Mouse (Mus musculus) limb, embryonic 11.5 days (tissue): Measurements from ENCODE around the gene Syt7. TPM values are rescaled to one million over a fixed set of nuclear protein-coding genes. Genes with fewer than 3 reads are reported as not detected.

ENCODE experiments used
- ATAC-seq: fragments of 200-750 bp; cut with Nextera tagmentation; 2 replicates; pipeline ENCODE4 v1.8.0; 2017; ENCODE audit warnings: low read depth; ENCODE audit not compliant: insufficient number of reproducible peaks, low FRiP score, low TSS enrichment
- DNase-seq: peaks from one replicate; pipeline ENCODE4 v3.0.0-alpha.2; 2015; ENCODE audit warnings: low spot score
- H3K27ac ChIP-seq: fragments of 300-500 bp; sonication (generic); replicated peaks from 2 replicates; pipeline ENCODE4 v1.5.1; 2014; ENCODE audit warnings: low read depth, mild to moderate bottlenecking, low read length
- H3K27me3 ChIP-seq: fragments of 300-500 bp; sonication (generic); 2 replicates; pipeline ENCODE4 v1.6.1; 2014; ENCODE audit warnings: mild to moderate bottlenecking, low read length, mixed read lengths; ENCODE audit not compliant: control insufficient read depth, insufficient read depth
- H3K36me3 ChIP-seq: fragments of 300-500 bp; sonication (generic); 2 replicates; pipeline ENCODE4 v1.6.1; 2014; ENCODE audit warnings: mild to moderate bottlenecking, low read length, moderate library complexity, mixed read lengths; ENCODE audit not compliant: control insufficient read depth, insufficient read depth
- H3K4me1 ChIP-seq: fragments of 300-500 bp; sonication (generic); 2 replicates; pipeline ENCODE4 v1.6.1; 2014; ENCODE audit warnings: low read length, mixed read lengths; ENCODE audit not compliant: control insufficient read depth, insufficient read depth
- H3K4me2 ChIP-seq: fragments of 300-500 bp; sonication (generic); 2 replicates; pipeline ENCODE4 v1.6.1; 2014; ENCODE audit warnings: low read depth, mild to moderate bottlenecking, moderate library complexity; ENCODE audit not compliant: severe bottlenecking
- H3K4me3 ChIP-seq: fragments of 300-500 bp; sonication (generic); 2 replicates; pipeline ENCODE4 v1.5.1; 2014; ENCODE audit warnings: low read depth, low read length
- H3K9ac ChIP-seq: fragments of 300-500 bp; sonication (generic); 2 replicates; pipeline ENCODE4 v1.6.1; 2014; ENCODE audit warnings: mild to moderate bottlenecking, low read length
- H3K9me3 ChIP-seq: fragments of 300-500 bp; sonication (generic); 2 replicates; pipeline ENCODE4 v1.6.1; 2016; ENCODE audit warnings: low read length; ENCODE audit not compliant: control insufficient read depth
- WGBS: fragments of 180-500 bp; shearing (Covaris S2); extraction: QIAGEN DNeasy Blood & Tissue Kit; methylation state at CpG from one replicate; pipeline ENCODE4 v1.1.7; 2014; 5-methylcytosine and 5-hydroxymethylcytosine counted together
- polyA plus RNA-seq: library from polyadenylated mRNA; unstranded; fragments of >200 nt; fragmentation: Nextera tagmentation; extraction: Ambion mirVana; gene quantifications from 2 replicates; pipeline ENCODE4 v1.2.1, GENCODE M21; 2014

Gene Syt7
- polyA plus RNA-seq, 1 experiment from 2014 or later: 0.45 TPM

DNA sequence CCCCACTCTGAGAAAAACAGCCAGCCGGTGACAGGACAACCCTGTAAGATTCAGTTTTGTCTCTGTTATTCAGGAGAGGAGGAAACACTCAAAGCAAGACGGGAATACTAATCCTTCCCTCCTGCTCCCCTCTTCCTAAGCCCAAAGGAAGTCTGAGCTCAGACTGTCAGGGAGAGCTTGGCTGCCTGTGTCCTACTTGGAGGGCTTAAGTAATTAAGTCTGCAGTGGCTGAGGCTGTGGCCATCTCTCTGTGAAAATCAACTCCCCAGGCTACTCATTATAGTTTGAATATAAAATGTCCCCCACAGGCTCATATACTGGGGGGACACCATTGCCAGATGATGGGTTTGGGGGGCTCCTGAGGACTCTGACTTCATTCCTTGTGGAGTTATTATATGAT, 108.1 kb downstream of the Syt7 start:
- no peak for DNase-seq
- Histone ChIP-seq H3K4me3 (no peak overlapping the region), H3K4me1 (no peaks in the 10 kb centered on the region; the same call in 1 of the 2 replicates), H3K27ac (no peak overlapping the region), H3K27me3 (no peaks in the 10 kb centered on the region), H3K4me2 (no peak overlapping the region), H3K9ac (no peak overlapping the region), H3K9me3 (no peaks in the 10 kb centered on the region), H3K36me3 (peaks cover 4% of the 10 kb centered on the region; the same call in 1 of the 2 replicates)
- ATAC-seq: no peak
- WGBS: 67% methylated on average over 2 of the region's 2 CpGs

GRCm38 (mm10) chr19:10497512-10498160, 108.7 kb downstream of the Syt7 start:
- Histone ChIP-seq H3K4me1 (no peaks in the 10 kb centered on the region), H3K4me3 (no peak overlapping the region), H3K9me3 (no peaks in the 10 kb centered on the region), H3K9ac (no peak overlapping the region), H3K27ac (no peak overlapping the region), H3K27me3 (no peaks in the 10 kb centered on the region), H3K4me2 (no peak overlapping the region), H3K36me3 (peaks cover 6% of the 10 kb centered on the region; the same call in 1 of the 2 replicates)
- whole genome bisulfite sequencing: 60% methylated on average over 8 of the region's 8 CpGs
- DNase-seq (no peak), ATAC-seq (no peak)

DNA sequence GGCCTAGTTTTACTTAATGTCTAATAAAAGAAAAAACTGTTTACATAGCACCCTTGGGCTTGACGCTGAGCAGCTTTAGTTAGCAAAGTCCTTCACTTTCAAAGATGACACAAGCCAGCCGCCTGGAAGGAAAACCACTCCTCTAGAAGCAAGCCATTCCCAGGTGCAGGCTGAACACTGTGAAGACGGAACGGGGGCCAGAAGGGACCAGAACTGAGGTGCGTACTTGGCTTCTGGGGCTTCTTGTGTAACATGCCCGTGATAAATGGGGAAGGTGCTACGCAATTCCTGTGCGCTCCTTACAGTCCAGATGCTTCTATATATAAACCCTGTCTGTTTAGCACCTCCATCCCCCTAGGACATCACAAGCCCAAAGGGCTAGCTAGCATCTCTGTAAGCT, 111.7 kb downstream of the Syt7 start:
- DNase-seq (no peak), ATAC-seq (no peak)
- no peaks in the 10 kb centered on the region for H3K9me3 ChIP-seq
- no peak overlapping the region for H3K4me3 ChIP-seq
- H3K36me3 ChIP-seq: peaks cover 6% of the 10 kb centered on the region; the same call in 1 of the 2 replicates
- no peak overlapping the region for H3K9ac ChIP-seq
- H3K27ac ChIP-seq: no peak overlapping the region
- no peaks in the 10 kb centered on the region for H3K4me1 ChIP-seq
- H3K27me3 ChIP-seq: no peaks in the 10 kb centered on the region
- no peak overlapping the region for H3K4me2 ChIP-seq
- 94% methylated on average over 8 of the region's 8 CpGs for WGBS

GRCm38 (mm10) chr19:10502571-10502970, 113.7 kb downstream of the Syt7 start:
- Histone ChIP-seq H3K27ac (no peak overlapping the region), H3K36me3 (peaks cover 6% of the 10 kb centered on the region; the same call in 1 of the 2 replicates)
- peak; percentile 61 for DNase-seq

More at GRCm38 (mm10) chr19:10502571-10502970, 113.7 kb downstream of the Syt7 start:
- 21% methylated on average over 4 of the region's 4 CpGs for WGBS
- Histone ChIP-seq H3K9ac (no peak overlapping the region), H3K4me1 (no peaks in the 10 kb centered on the region), H3K27me3 (no peaks in the 10 kb centered on the region), H3K4me3 (no peak overlapping the region), H3K4me2 (no peak overlapping the region), H3K9me3 (no peaks in the 10 kb centered on the region)
- ATAC-seq: no peak

Other genes with a start within 250 kb of the Syt7 start
- 138 and 145 TPM in 2 replicates for gene Fads1, start 206.2 kb upstream of the Syt7 start, polyA plus RNA-seq
- gene Tmem258, start 185.1 kb upstream of the Syt7 start, polyA plus RNA-seq: 419 and 442 TPM in 2 replicates
- 135 and 140 TPM in 2 replicates for gene Fen1, start 184.9 kb upstream of the Syt7 start, polyA plus RNA-seq
- 4.4 and 4.6 TPM in 2 replicates for gene Myrf, start 148.3 kb upstream of the Syt7 start, polyA plus RNA-seq
- 1.3 and 1.4 TPM in 2 replicates for gene Dagla, start 84.2 kb upstream of the Syt7 start, polyA plus RNA-seq
- gene Lrrc10b, start 68.4 kb downstream of the Syt7 start, polyA plus RNA-seq: 0.09 TPM in 1 of 2 replicates, not detected in the other
- gene Ppp1r32, start 93.8 kb downstream of the Syt7 start, polyA plus RNA-seq: 0.16 TPM in 1 of 2 replicates, not detected in the other
- gene Cpsf7, start 136.2 kb downstream of the Syt7 start, polyA plus RNA-seq: 62.2 and 69.7 TPM in 2 replicates
- gene Sdhaf2, start 137.1 kb downstream of the Syt7 start, polyA plus RNA-seq: 57.2 and 61.0 TPM in 2 replicates
- gene Tmem216, start 167.1 kb downstream of the Syt7 start, polyA plus RNA-seq: 64.1 and 66.3 TPM in 2 replicates
- 15.8 and 16.4 TPM in 2 replicates for gene Cyb561a3, start 188.1 kb downstream of the Syt7 start, polyA plus RNA-seq
- 49.9 and 52.1 TPM in 2 replicates for gene Tmem138, start 188.3 kb downstream of the Syt7 start, polyA plus RNA-seq
- gene Ddb1, start 216.2 kb downstream of the Syt7 start, polyA plus RNA-seq: 423 and 456 TPM in 2 replicates
- gene Tkfc, start 216.6 kb downstream of the Syt7 start, polyA plus RNA-seq: 23.3 and 24.5 TPM in 2 replicates
- 1.4 and 1.7 TPM in 2 replicates for gene Vwce, start 245.1 kb downstream of the Syt7 start, polyA plus RNA-seq